Mouse (Mus musculus): ENCODE data around the gene Hsf2bp.

Gene Hsf2bp

DNA sequence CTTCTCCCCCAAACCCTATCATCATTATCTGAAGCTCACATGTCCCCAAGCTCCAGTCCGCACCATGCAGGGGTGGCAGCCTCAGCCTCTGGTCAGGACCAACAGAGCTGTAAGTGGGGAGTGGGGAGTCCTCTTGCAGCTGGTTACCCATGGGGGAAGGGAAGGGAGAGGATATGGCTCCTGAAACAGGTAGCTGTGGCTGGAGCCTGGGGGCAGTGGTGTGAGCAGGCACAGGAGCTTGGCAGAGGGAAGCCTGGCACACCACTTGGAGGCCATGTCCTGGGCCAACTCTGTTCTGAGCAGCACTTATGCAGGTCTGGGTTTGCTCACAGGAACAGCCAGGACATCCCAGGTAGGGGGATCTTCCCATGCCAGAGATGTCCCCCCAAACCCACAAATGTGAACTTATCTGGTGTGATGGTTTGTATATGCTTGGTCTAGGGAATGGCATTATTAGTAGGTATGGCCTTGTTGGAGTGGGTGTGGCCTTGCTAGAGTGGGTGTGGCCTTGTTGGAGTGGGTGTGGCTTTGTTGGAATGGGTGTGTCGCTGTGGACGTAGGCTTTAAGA, 133.4 kb downstream of the Hsf2bp start:
- DNase-seq, result peak; percentile 54

DNA sequence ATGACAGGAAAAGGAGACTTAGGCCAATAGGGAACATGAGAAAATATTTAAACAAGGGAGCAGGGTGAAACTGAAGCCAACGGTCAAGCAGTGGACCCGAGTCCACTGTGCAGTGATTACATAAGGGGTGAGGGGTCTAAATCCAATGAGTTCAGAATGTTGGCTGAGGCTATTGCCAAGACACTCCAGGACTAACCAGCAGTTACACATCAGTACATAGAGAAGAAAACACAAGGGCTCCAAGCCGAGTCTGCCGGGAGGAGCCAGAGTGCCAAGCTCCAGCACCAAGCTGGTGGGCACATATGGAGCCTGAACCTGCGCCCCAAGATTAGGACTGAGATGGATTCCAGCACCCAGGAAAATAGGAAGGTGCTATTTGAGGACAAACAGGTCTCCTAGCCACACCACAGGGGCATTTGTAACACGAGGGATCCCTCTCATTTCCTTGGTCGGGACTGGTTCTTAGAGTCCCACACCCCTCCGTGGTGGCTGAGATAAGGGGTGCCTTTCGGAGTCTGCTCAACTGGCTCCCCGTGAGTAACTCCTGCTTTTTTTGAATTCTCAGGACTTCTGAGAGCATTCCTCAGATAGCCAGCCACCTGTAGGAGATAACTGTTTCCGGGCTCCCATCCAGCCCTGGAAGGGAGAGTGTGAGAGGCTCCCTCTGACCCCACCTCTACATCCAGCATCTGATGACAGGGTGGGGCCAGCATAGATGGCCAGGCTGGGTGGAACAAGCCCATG, 134.5 kb downstream of the Hsf2bp start:
- DNase-seq, result peak; percentile 96

DNA sequence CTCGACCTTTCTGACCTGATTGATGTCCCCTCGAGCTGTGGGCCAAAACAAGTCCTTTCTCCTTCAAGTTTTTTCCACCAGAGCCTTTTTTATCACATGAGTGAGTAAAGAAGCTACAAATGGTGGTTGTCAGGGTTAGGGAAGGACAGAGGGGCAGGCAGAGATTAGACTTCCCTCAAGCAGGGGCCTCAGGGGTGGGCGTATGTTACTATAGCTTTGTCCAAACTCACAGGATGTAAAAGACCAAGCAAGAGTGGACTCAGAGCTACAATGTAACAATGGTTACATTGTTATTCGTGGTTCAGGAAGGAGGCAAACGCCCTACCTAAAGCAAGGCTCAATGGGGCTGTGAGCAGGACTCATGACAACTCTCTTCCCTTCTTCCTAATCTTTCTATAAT, 137.2 kb downstream of the Hsf2bp start:
- DNase-seq, result no peak

DNA sequence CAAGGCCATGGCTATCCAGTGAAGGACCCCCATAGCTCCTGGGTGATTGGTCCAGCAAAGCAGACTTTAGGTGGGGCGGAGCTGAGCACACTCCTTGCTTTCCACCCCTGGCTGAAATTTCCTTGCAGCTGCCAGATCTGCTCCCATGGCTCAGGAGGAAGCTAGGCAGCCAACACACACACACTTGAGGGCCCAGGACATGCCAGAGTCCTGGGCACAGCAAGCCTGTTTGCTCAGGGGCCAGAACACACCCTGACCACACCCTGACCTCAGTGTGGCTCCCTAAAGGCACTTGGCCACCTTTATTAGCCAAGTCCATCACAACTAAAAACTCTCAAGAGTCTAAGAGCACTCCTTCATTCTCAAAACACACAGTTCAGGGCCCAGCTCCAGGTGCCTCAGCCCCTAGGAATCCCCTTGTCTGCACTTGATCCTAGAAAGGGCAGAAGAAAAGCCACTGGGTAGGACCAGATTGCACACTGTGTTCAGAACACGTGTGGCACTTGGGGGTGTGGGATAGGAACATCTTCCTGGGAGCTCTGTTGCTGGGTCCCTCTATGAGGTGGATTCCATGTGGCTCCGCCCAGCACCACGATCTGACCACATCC, 138.9 kb downstream of the Hsf2bp start:
- DNase-seq, result no peak

DNA sequence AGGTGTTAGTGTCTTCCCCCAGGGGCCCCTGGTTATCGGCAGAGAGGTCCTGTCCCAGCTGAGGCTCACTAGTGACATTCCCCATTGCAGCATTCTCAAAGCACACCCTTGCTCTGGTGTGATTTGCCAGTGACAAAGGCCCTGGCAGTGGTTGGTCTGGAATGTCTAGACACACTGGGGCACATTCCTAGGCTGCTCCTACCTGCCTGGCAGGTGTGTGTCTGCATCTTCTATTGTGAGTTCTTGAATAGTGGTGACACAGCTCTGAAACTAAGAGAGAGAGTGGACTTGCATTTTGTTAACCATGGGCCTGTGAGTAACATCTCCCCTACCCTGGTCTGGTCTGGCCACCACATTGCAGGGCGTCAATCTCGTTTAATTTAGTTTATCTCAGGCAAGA, 139.4 kb downstream of the Hsf2bp start:
- no peak for DNase-seq

DNA sequence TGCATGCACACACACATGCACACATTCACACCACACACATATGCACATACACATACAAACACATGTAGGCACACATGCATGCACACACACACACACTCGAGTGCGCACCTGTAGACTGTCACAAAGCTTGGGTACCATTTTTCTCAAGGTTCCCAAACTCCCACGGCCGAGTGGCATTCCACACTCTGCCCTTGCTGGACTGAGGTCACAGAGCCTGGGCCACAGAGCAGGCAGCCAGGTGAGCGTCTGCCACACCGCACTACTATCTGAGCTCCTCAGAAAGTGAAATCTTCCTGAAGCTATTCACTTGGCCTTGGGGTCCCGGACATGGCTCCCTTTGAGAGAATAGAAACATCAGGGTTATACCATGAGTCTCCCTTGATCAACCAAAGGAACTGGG, 139.8 kb downstream of the Hsf2bp start:
- no peak for DNase-seq
